Mouse (Mus musculus): ENCODE data around the gene Spag9.
A peak's percentile ranks its signal among the peaks of the same experiment; 100 is the strongest.

Spag9 gene

DNA sequence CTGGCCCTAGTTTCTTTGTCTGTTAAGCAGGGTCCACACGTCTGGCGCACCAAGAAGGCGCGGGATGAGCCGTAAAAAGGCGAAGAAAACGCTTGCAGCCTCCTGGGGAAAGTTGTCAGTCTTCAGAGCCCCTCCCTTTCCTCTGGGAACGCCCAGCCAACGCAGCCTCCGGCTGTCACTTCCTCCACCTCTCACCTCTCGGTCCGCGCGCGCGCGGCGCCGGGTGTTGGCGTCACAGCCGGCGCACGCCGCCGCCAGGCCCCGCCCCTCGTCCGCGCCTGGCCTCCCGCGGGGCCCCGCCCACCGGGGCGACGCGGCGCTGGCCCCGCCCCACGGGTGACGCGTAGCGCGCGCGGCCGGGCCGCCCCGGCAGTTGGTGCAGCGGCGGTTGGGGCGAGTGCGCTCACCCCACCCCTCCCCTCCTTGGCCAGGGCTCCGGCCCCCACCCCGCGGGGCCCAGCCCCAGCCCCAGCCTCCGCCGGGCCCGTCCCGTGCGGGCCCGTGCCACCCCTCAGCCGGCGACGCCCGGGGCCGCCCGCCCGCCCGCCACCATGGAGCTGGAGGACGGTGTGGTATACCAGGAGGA lies at the start of gene Spag9:
TSS of gene Spag9 (plus strand) at position 372 of the 586 bp plus-strand sequence.
- peak; percentile 87 for DNase-seq (ENCODE audit: low spot score in 2 of 2)

DNA sequence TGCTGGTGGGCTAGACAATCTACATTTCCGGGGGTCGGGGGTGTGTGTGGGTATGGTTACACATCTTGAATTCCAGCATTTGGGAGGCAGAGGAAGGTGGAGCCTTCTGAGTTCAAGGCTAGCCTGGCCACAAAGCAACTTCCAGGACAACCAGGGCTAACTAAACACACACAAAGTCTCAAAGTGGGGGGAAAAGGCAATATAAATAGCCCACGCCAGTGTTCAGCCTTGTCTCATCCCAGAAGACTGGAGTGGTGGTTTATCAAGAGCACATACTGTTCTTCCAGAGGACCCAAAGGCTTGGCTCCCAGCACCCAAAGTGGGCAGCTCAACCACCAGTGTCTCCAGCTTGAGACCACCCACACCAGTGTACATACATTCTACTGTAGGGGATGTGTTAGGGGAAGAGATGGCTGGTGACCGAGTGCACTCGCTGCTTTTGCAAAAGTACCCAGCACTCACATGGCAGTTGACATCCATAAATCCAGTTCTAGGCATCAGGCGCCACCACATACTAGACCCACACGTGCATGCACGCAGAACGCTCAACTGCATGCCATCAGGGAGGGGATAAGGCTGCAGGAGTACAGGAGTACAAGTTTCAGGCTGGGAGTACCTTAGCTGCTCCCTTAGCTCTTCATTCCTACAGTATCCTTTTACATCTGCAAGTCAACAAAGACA lies 46.9 kb upstream of the Spag9 start:
- DNase-seq (ENCODE audit: low spot score in 2 of 2) = no peak

DNA sequence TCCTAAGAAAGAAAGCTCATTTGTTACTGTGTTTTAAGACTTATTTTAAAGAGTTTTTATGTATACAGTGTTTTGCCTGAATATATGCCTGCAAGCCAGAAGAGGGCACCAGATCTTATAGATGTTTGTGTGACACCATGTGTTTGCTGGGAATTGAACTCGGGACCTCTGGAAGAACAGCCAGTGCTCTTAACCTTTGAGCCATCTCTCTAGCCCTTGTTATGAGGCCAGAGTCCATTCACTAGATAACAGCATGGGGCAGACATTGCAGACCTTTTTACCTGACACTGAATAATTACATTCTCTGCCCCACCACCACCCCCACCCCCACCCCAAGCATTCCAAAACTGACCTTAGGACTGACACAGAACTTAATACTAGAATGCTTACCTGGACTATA lies 45.8 kb upstream of the Spag9 start:
- DNase-seq (ENCODE audit: low spot score in 2 of 2) = no peak

DNA sequence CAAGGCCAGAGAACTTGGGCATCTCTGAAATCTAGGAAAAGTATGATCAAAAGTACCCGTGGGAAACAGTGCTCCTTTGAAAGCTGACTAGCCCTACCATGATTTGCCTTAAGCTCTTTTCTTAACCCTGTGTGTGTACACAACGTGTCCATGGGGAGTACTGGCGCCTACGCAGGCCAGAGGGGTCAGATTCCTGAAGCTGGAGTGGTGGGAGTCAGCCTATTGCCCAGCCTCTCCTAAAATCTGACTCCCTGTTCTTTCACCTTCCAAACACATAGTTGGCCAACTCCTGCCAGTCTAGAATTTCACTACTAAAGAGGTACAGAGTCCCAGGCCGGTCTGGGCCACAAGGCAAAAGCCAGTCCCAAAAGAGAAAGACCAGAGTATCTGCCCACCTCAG lies 43.5 kb upstream of the Spag9 start:
- DNase-seq (ENCODE audit: low spot score in 2 of 2) = no peak

DNA sequence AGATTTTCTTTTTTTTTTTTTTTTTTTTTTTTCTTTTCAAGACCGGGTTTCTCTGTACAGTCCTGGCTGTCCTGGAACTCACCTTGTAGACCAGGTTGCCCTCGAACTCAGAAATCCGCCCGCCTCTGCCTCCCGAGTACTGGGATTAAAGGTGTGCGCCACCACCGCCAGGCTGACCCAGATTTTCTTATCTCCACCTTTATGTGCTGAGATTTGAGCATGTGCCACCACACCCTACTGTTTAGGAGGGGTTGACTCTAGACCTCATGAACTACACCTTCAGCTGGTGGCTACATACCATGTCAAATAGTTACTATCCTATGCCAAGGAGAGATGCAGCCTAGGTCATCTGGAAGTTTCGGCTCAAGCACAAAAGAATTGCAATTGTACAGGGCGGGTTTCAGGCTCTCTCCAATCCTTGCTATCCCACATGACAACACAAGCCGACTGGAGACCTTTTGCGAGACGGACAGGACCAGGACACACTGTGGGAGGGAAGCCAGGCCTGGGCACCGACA lies 41.1 kb upstream of the Spag9 start:
- DNase-seq (ENCODE audit: low spot score in 2 of 2) = no peak

DNA sequence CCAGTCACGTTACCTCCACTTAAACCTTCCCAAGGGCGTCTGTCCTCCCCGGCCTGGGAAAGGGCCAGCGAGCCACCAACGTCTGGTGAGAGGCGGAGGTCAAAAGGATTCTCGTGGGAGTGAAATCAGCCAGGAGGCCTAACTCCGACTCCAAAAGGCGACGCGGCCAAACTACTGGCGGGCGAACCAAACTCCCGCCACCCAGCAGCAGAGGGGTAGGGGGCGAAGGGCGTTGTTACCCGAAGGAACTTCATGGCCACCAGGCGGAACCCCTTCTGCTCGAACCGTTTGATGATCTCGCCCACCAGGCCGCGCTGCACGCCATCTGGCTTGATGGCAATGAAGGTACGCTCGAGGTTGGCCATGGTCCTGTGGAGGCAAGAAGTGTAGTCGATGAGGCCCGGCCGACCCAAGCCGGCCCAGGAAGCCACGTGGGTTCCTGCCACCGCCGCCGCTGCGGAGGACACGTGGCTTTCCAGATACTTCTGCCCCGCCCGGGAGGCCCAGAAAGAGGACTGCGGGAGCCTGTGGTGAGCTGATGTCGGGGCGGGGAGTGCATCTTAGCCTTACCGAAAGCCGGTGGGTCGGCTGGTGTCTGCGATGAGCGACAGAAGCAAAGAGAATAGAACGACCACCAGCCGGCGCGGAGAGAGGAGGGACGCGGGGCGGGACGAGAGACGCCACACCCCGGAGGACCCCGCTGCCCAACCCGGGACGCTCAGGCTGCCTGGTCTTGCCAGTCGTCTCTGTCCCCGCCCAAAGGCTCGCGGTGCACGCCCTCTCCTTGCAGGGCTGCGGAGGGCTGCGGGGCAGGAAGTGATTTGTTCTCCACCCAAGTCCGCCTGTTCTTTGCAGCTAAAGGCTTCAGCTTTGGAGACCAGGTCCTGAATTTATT lies 40.4 kb upstream of the Spag9 start:
- peak; percentile 78 to 84 for DNase-seq (ENCODE audit: low spot score in 2 of 2)

DNA sequence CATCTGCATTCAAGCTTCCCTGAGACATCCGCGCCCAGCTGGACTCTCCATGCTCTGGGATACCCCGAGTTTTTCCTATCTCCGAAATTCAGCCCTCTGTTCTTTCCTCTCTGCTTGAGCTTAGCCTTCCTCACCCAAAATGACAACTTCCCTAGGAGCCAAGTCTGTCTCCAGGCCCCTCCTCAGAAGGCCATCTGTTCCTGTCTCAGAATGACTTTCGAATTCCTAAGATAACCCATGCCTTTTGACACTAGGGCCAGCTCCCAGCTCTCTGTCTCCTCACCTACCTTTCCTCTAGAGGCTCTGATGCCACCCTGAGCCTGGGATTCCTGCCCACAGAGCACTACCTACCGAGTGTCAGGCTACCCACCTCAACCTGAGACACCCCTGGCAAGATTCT lies 39.7 kb upstream of the Spag9 start, which contains the start of gene Nme2:
TSS of gene Nme2 (minus strand) at position 101 of the 400 bp plus-strand sequence.
- DNase-seq (ENCODE audit: low spot score in 2 of 2) = no peak

DNA sequence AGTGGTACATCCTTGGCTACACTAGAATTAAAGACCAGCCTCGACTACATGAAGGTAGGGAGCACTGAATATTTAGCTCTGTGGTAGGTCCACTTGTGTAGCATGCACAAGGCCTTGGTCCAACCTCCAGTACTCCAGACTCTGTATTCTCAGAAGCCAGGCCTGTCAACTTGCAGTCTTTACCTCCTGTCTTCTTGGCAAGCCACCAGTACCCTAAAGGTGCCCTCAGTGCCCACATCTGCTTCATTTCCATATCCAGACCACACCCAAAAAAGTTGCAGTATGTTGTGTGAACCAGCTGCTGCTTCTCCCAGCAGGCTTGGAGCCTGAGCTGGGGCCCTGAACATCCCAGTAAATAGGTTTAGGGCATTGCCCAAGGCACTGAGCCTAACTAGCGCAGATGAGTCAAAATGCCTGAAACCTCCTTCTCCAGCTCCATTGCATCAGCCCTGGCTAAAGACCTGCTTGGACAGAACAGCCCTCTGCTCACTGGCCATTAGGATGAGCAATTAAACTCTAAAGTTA lies 38.8 kb upstream of the Spag9 start:
- DNase-seq (ENCODE audit: low spot score in 2 of 2) = peak in 1 of 2 experiments; percentile 17

DNA sequence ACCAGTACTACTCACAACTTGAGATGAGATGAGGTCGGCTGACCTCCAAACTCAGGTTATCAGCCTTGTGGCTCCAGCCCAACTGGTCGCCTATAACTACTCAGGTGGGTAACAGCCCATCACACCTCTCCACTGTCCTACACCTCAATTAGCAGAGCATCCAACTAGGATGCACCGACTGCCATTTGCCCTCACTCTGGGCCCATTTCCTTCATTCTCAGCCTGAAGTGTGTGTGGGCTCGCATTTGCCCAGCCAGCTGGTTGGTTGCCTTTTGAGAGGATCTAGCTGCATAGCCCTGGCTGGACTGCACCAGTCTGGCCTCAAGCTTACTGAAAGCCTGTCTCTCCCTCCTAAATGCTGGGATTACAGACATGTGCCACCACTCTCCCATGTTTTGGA lies 38.1 kb upstream of the Spag9 start:
- no peak for DNase-seq (ENCODE audit: low spot score in 2 of 2)

DNA sequence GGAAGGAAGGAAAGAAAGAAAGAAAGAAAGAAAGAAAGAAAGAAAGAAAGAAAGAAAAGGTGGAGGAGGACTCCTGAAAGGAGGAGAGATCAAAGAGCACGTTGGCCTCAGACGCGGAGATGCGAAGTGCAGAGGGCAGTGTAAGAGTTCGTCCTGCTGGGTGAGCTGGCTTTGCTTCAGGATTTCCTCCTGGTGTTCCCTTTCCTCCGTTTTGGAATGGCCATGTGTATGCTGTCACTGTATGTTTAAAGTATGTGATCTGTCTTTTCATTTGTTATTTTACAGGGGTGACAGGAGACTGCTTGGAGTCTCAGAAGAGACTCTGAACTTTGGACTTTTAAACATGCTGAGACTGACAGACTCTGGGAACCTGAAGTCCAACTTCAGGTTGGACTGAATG lies 34.4 kb upstream of the Spag9 start:
- DNase-seq (ENCODE audit: low spot score in 2 of 2) = no peak

DNA sequence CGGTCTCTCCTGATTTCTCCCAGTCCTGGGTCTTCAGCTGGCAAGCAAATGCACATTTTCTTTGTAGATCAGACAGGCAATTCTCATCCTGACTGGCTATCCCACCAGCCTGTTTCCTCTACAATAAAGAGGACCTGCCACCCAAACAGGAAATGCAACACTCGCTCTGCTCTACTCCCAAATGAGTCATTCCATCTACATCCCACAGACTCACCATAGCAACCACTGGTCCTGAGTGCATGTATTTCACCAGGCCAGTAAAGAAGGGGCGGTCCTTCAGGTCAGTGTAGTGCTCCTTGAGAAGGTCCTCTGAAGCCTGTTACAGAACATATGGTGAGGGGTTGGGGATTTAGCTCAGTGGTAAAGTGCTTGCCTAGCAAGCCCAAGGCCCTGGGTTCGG lies 32.9 kb upstream of the Spag9 start:
- no peak for DNase-seq (ENCODE audit: low spot score in 2 of 2)

DNA sequence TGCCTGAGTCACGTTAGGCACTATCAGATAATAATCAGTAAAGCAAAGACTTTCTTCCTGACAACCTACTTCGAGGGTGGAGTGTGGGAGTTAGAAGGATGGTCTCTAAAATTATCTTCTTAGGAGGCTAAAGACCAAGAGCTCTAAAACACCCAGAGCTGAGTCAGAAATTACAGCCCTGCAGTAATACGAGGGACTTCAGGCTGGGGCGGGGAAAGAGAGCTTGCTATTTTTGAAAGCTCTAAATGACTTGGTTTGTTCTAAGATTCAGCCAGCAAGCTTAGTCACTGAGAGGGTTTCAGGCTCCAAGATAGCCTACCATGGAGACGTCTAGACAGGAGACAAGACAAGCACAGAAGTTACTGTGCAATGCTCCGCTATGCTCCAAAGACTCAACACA lies 30.5 kb upstream of the Spag9 start:
- no peak for DNase-seq (ENCODE audit: low spot score in 2 of 2)

DNA sequence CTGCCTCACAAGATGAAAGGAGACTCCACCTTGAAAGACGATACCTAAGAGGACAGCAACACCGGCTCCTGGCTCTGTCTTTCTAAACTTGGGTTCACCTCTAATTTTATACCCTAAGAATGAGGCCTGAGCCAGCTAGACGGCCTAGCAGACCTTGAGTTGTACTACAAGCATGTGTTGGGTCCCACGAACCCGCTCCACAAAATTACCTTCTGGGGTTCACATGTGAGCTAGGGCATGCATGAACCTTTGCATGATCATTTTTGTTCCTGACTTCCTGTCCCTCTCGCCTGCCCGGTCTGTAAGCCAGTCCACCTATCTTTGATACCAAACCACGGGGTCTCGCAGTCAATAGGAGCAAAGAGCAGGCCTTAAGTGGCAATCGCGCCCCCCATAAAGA lies 28.5 kb upstream of the Spag9 start:
- DNase-seq (ENCODE audit: low spot score in 2 of 2) = no peak

DNA sequence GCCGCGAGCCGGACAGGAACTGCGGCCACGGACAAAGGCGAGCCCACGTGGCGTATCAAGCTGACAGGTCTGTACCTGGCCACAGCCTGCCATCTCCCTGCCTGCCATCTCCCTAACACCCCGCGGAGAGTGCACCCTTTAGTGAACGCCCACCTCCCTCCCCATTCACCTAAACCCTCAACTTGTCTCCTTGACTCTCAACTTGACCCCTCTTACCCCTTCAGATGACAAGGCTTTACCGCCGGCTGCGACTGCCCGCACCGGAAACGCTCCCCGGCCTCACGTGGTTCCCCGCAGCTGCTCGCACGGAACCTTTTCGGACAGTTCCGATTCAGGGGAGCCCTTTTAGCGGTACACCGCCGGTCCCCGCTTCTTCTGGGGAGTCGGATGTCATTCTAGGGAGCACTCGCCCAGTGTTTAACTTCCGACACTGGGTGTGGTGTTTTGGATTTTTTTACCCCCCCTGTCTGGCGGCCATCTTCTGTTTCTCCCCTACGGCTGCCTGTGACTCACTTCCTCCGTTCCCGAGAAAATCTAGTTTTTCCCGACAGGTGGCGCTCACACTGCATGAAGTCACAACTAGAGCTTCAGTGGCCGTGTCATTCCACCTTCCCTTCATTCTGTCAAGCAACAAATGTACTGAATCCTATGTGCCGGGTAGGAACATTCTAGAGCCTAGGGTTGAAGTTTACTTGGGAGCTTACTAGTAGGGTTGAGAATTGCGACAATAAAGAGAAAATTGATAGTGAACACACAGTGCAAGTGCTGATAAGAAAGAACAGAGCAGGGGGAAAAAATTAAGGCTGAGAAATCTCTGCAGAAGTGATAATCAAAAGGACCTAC lies 27.7 kb upstream of the Spag9 start, which contains the start of the genes Gm20390 and Nme1:
TSS of gene Gm20390 (minus strand) at position 289 of the 843 bp plus-strand sequence.
TSS of gene Nme1 (minus strand) at position 517 of the 843 bp plus-strand sequence.
- peak; percentile 96 to 98 for DNase-seq (ENCODE audit: low spot score in 2 of 2)

DNA sequence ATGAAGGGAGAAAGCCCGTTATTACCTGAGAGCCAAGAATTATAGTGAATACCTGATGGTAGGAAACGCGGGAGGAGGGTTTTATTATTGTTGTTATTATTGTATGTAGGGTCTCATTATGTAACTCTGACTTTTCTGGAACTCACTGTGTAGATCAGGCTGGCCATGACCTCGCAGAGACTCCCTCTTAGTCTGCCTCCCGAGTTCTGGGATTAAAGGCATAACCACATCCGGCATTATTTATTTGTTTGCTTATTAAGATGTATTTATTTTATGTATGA lies 27.1 kb upstream of the Spag9 start:
- no peak for DNase-seq (ENCODE audit: low spot score in 2 of 2)

DNA sequence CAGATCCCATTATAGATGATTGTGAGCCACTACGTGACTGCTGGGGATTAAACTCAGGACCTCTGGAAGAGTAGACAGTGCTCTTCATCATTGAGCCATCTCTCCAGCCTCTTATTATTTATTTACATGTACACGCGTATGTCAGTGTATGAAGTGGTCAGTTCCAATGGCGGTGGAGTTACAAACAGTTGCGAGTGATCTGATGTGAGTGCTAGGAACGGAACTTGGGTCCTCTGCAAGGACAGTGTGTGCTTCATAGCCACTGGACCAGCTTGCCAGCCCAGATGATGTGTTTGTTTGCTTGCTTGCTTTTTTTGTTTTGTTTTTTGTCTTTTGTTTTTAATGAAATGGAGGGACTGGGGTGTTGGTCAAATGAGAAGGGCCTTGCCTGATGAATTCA lies 26.7 kb upstream of the Spag9 start:
- DNase-seq (ENCODE audit: low spot score in 2 of 2) = no peak

DNA sequence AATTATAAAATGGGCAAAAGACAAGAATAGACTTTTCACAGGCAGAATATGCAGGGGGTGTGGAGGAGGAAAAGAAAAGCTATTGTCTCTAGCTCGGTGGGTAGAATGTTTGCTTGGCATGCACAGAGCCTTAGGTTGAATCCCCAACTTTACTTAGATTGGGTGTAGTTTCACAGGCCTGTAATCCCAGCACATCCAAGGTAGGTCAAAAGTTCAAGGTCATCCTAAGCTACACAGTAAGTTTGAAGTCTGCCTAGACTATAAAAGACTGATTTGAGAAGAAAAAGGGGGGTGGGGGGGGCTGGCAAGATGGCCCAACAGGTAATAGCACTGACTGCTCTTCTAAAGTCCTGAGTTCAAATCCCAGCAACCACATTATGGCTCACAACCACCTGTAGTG lies 26.1 kb upstream of the Spag9 start:
- DNase-seq (ENCODE audit: low spot score in 2 of 2) = no peak

DNA sequence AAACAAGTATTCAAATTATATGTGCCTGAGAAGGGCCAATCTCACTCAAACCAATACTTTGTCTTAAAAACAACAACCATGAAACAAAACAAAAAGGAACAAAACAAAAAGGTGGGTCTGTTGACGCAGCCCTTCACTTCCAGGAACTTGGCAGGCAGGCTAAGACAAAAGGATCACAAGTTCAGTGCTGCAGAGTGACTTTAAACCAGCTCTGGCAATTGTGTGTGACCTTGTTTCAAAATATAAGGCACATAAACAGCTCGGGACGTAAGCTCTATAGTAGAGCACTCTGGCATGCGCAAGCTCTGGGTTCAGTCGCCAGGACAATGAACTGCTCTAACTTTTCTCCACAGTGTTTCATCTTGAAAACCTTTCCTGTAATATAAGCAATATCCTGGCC lies 22.9 kb upstream of the Spag9 start:
- DNase-seq (ENCODE audit: low spot score in 2 of 2) = no peak

DNA sequence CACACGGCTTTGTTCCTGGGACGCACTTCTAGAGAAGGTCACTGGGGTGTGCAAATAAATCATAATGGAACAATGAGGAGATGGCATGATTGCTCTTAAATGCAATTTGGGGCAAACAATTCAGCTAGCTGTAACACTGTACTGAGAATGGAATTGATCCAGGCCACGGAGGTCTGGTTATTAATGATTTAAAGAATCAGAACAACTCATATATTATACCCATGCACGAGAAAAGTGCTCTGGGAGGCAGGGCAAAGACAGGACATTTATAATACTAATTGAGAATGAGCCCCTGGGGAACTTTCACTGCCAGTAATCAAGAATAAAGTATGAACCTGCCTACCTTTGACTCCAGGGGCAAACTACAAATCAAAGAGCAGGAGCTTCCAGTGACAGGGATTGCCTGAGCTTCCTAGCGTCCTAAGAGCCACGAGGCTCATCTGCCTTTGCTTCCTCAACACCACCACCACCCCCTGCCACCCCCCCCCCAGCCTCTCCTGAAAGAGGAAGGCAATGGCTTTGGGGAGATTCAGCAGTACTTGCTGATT lies 16.3 kb upstream of the Spag9 start:
- no peak for DNase-seq (ENCODE audit: low spot score in 2 of 2)

DNA sequence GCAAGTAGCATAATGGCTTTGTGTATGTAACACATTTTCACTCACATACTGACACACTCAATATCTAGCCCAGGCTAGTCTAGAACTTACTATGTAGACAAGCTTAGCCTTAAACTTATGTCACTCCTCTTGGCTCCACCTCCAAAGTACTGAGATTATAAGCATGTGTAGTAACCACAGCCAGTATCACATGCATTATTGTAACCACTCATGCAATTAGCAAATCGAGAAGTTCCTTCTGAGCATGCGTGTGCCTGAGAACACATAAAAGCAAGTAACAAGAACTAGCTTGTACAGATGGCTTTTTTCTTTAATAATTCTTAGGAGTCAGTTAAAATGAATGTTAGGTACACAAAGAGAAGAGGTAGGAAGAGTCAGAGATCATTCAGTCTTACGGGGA lies 11.3 kb upstream of the Spag9 start:
- DNase-seq (ENCODE audit: low spot score in 2 of 2) = no peak

DNA sequence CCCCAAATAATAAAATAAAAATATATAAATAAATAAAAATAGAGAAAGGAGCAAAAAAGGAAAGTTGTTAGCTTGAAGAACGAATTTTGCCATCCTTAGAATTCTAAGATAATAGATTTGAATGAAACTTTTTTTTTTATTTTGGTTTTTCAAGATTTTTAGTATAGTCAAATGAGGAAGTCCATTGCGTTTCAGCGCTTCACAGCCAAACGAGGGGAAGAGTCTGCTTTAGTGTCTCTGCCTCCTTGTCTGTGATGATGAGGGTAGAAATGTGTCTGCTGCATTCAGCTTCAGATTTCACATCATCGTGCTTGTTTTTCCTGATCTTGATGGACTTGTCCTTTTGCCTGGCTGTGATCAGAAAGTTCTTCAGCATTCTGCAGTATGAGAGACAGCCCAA lies 10.6 kb upstream of the Spag9 start:
- DNase-seq (ENCODE audit: low spot score in 2 of 2) = no peak

Data from frontal cortex, postnatal 14 days (tissue).